Mouse (Mus musculus) forebrain, embryonic 12.5 days (tissue): ENCODE measurements at regions not wholly inside any gene's neighbourhood (a gene's known extent, or its start where the extent isn't known, plus 50 kb on each side); places are given as distances from the start of the nearest gene placed in this dataset.

Experiments used
- ATAC-seq: fragments of 200-750 bp; cut with Nextera tagmentation; 2 replicates; pipeline ENCODE4 v1.8.0; 2017; ENCODE audit warnings: moderate TSS enrichment; ENCODE audit not compliant: low FRiP score
- H3K27ac ChIP-seq: fragments of 300-500 bp; sonication (generic); 2 replicates; pipeline ENCODE4 v1.5.1; 2016; ENCODE audit warnings: mild to moderate bottlenecking
- H3K27me3 ChIP-seq: fragments of 300-500 bp; sonication (generic); 2 replicates; pipeline ENCODE4 v1.6.1; 2016; ENCODE audit warnings: mild to moderate bottlenecking
- H3K36me3 ChIP-seq: fragments of 300-500 bp; sonication (generic); replicated peaks from 2 replicates; pipeline ENCODE4 v1.6.1; 2016; ENCODE audit warnings: mild to moderate bottlenecking
- H3K4me1 ChIP-seq: fragments of 300-500 bp; sonication (generic); 2 replicates; pipeline ENCODE4 v1.6.1; 2016
- H3K4me2 ChIP-seq: fragments of 300-500 bp; sonication (generic); 2 replicates; pipeline ENCODE4 v1.6.1; 2016; ENCODE audit warnings: mild to moderate bottlenecking, moderate library complexity
- H3K4me3 ChIP-seq: fragments of 300-500 bp; sonication (generic); replicated peaks from 2 replicates; pipeline ENCODE4 v1.5.1; 2016; ENCODE audit warnings: mild to moderate bottlenecking
- H3K9ac ChIP-seq: fragments of 300-500 bp; sonication (generic); 2 replicates; pipeline ENCODE4 v1.6.1; 2016; ENCODE audit warnings: mild to moderate bottlenecking
- H3K9me3 ChIP-seq: fragments of 300-500 bp; sonication (generic); 2 replicates; pipeline ENCODE4 v1.6.1; 2016
- WGBS: fragments of 180-500 bp; shearing (Covaris S2); methylation state at CpG from one replicate; pipeline ENCODE4 v1.1.7; 2016; 5-methylcytosine and 5-hydroxymethylcytosine counted together

GRCm38 (mm10) chr13:97570009-97570408 lies 190.4 kb downstream of the Gm10260 start:
- H3K9me3 ChIP-seq, result no peaks in the 10 kb centered on the region
- H3K27me3 ChIP-seq, result peaks cover 3% of the 10 kb centered on the region; the same call in 1 of the 2 replicates
- no peak for ATAC-seq
- no peak overlapping the region for H3K27ac ChIP-seq
- WGBS, result 67% methylated on average over 1 of the region's 1 CpGs
- H3K9ac ChIP-seq, result no peak overlapping the region
- no peak overlapping the region for H3K4me2 ChIP-seq
- H3K4me1 ChIP-seq, result peaks cover 17% of the 10 kb centered on the region
- no peak overlapping the region for H3K4me3 ChIP-seq
- no peaks in the 10 kb centered on the region for H3K36me3 ChIP-seq

GRCm38 (mm10) chr13:97567632-97568031 lies 192.8 kb downstream of the Gm10260 start:
- H3K4me2 ChIP-seq, result no peak overlapping the region
- H3K27ac ChIP-seq, result no peak overlapping the region
- H3K36me3 ChIP-seq, result no peaks in the 10 kb centered on the region
- 92% methylated on average over 3 of the region's 3 CpGs for WGBS
- no peak overlapping the region for H3K9ac ChIP-seq
- no peak for ATAC-seq
- H3K4me3 ChIP-seq, result no peak overlapping the region
- H3K27me3 ChIP-seq, result no peaks in the 10 kb centered on the region
- peaks cover 12% of the 10 kb centered on the region for H3K4me1 ChIP-seq
- no peaks in the 10 kb centered on the region for H3K9me3 ChIP-seq

GRCm38 (mm10) chr13:97566071-97566470 lies 194.4 kb downstream of the Gm10260 start:
- Histone ChIP-seq H3K4me1 (peaks cover 12% of the 10 kb centered on the region), H3K4me2 (no peak overlapping the region), H3K9ac (no peak overlapping the region), H3K27me3 (no peaks in the 10 kb centered on the region), H3K4me3 (no peak overlapping the region), H3K9me3 (no peaks in the 10 kb centered on the region), H3K27ac (no peak overlapping the region), H3K36me3 (no peaks in the 10 kb centered on the region)
- 27% methylated on average over 7 of the region's 7 CpGs for WGBS
- no peak for ATAC-seq

- Histone ChIP-seq H3K36me3 (no peaks in the 10 kb centered on the region), H3K9me3 (no peaks in the 10 kb centered on the region), H3K27ac (no peak overlapping the region), H3K4me1 (peaks cover 12% of the 10 kb centered on the region), H3K4me2 (no peak overlapping the region), H3K27me3 (no peaks in the 10 kb centered on the region), H3K4me3 (no peak overlapping the region), H3K9ac (no peak overlapping the region)
- 84% methylated on average over 6 of the region's 6 CpGs for WGBS
- ATAC-seq, result no peak
Observed at GRCm38 (mm10) chr13:97562241-97562640, 198.2 kb downstream of the Gm10260 start.

GRCm38 (mm10) chr13:97560789-97561188 lies 199.6 kb downstream of the Gm10260 start:
- 71% methylated on average over 1 of the region's 1 CpGs for WGBS
- Histone ChIP-seq H3K27me3 (no peaks in the 10 kb centered on the region), H3K9me3 (no peaks in the 10 kb centered on the region), H3K4me2 (no peak overlapping the region), H3K9ac (no peak overlapping the region), H3K36me3 (no peaks in the 10 kb centered on the region), H3K4me3 (no peak overlapping the region), H3K4me1 (peaks cover 2% of the 10 kb centered on the region), H3K27ac (no peak overlapping the region)
- no peak for ATAC-seq

- Histone ChIP-seq H3K36me3 (no peaks in the 10 kb centered on the region), H3K4me1 (no peaks in the 10 kb centered on the region; the same call in 1 of the 2 replicates), H3K9ac (no peak overlapping the region), H3K4me3 (no peak overlapping the region), H3K9me3 (no peaks in the 10 kb centered on the region), H3K4me2 (no peak overlapping the region), H3K27ac (no peak overlapping the region), H3K27me3 (no peaks in the 10 kb centered on the region)
- WGBS, result 90% methylated on average over 15 of the region's 15 CpGs
- ATAC-seq, result no peak
Observed at GRCm38 (mm10) chr13:97559611-97560385, 200.6 kb downstream of the Gm10260 start.

- H3K4me1 ChIP-seq, result no peaks in the 10 kb centered on the region; the same call in 1 of the 2 replicates
- H3K27me3 ChIP-seq, result no peaks in the 10 kb centered on the region
- no peak overlapping the region for H3K27ac ChIP-seq
- H3K9ac ChIP-seq, result no peak overlapping the region
- no peaks in the 10 kb centered on the region for H3K9me3 ChIP-seq
- H3K4me2 ChIP-seq, result no peak overlapping the region
- ATAC-seq, result no peak
- H3K36me3 ChIP-seq, result no peaks in the 10 kb centered on the region
- 96% methylated on average over 3 of the region's 3 CpGs for WGBS
- H3K4me3 ChIP-seq, result no peak overlapping the region
Observed at GRCm38 (mm10) chr13:97558884-97559283, 201.5 kb downstream of the Gm10260 start.

- Histone ChIP-seq H3K27me3 (no peaks in the 10 kb centered on the region), H3K9ac (no peak overlapping the region), H3K4me2 (no peak overlapping the region), H3K36me3 (no peaks in the 10 kb centered on the region), H3K4me1 (no peaks in the 10 kb centered on the region; the same call in 1 of the 2 replicates), H3K9me3 (no peaks in the 10 kb centered on the region), H3K4me3 (no peak overlapping the region), H3K27ac (no peak overlapping the region)
- 81% methylated on average over 3 of the region's 3 CpGs for WGBS
- ATAC-seq, result no peak
Observed at GRCm38 (mm10) chr13:97555312-97555711, 205.1 kb downstream of the Gm10260 start.

GRCm38 (mm10) chr13:97554601-97555000 lies 205.8 kb downstream of the Gm10260 start:
- Histone ChIP-seq H3K27ac (no peak overlapping the region), H3K4me3 (no peak overlapping the region), H3K9me3 (no peaks in the 10 kb centered on the region), H3K9ac (no peak overlapping the region), H3K4me2 (no peak overlapping the region), H3K27me3 (no peaks in the 10 kb centered on the region), H3K4me1 (no peaks in the 10 kb centered on the region; the same call in 1 of the 2 replicates), H3K36me3 (no peaks in the 10 kb centered on the region)
- WGBS, result 25% methylated on average over 5 of the region's 5 CpGs
- ATAC-seq, result no peak

GRCm38 (mm10) chr13:97552236-97552635 lies 208.2 kb downstream of the Gm10260 start:
- no peak overlapping the region for H3K27ac ChIP-seq
- WGBS, result 65% methylated on average over 4 of the region's 4 CpGs
- H3K4me2 ChIP-seq, result no peak overlapping the region
- H3K4me1 ChIP-seq, result peaks cover 6% of the 10 kb centered on the region; the same call in 1 of the 2 replicates
- ATAC-seq, result no peak
- H3K9ac ChIP-seq, result no peak overlapping the region
- no peak overlapping the region for H3K4me3 ChIP-seq
- no peaks in the 10 kb centered on the region for H3K9me3 ChIP-seq
- no peaks in the 10 kb centered on the region for H3K36me3 ChIP-seq
- H3K27me3 ChIP-seq, result no peaks in the 10 kb centered on the region

- no peak for ATAC-seq
- H3K4me3 ChIP-seq, result no peak overlapping the region
- H3K9me3 ChIP-seq, result no peaks in the 10 kb centered on the region
- no peak overlapping the region for H3K9ac ChIP-seq
- no peaks in the 10 kb centered on the region for H3K36me3 ChIP-seq
- H3K4me1 ChIP-seq, result peaks cover 13% of the 10 kb centered on the region
- H3K27me3 ChIP-seq, result no peaks in the 10 kb centered on the region
- no peak overlapping the region for H3K27ac ChIP-seq
- WGBS, result 97% methylated on average over 3 of the region's 3 CpGs
- no peak overlapping the region for H3K4me2 ChIP-seq
Observed at GRCm38 (mm10) chr13:97550880-97551279, 209.6 kb downstream of the Gm10260 start.

GRCm38 (mm10) chr13:97550172-97550571 lies 210.3 kb downstream of the Gm10260 start:
- Histone ChIP-seq H3K36me3 (no peaks in the 10 kb centered on the region), H3K9ac (no peak overlapping the region), H3K27ac (no peak overlapping the region), H3K27me3 (no peaks in the 10 kb centered on the region), H3K4me3 (no peak overlapping the region), H3K4me2 (no peak overlapping the region), H3K9me3 (no peaks in the 10 kb centered on the region), H3K4me1 (peaks cover 13% of the 10 kb centered on the region)
- ATAC-seq, result no peak
- WGBS, result 90% methylated on average over 5 of the region's 5 CpGs

- ATAC-seq, result no peak
- H3K4me3 ChIP-seq, result no peak overlapping the region
- no peak overlapping the region for H3K9ac ChIP-seq
- no peaks in the 10 kb centered on the region for H3K36me3 ChIP-seq
- 0 out of 2 replicates have a peak, but pooled peaks cover 4% of the 10 kb centered on the region for H3K9me3 ChIP-seq
- WGBS, result 94% methylated on average over 6 of the region's 6 CpGs
- no peak overlapping the region for H3K4me2 ChIP-seq
- H3K27ac ChIP-seq, result no peak overlapping the region
- no peaks in the 10 kb centered on the region for H3K27me3 ChIP-seq
- peaks cover 13% of the 10 kb centered on the region for H3K4me1 ChIP-seq
Observed at GRCm38 (mm10) chr13:97549384-97549783, 211.0 kb downstream of the Gm10260 start.
